Mouse (Mus musculus) embryonic facial prominence, embryonic 14.5 days (tissue): ENCODE results near the gene Rtkn. TPM values are rescaled to one million over a fixed set of nuclear protein-coding genes. Genes with fewer than 3 reads are reported as not detected.

Source experiments
- ATAC-seq: fragments of 200-750 bp; cut with Nextera tagmentation; 2 replicates; pipeline ENCODE4 v1.8.0; 2017; ENCODE audit warnings: low read depth, moderate number of reproducible peaks, moderate TSS enrichment
- DNase-seq: peaks from one replicate; pipeline ENCODE4 v3.0.0-alpha.2; 2015; ENCODE audit warnings: low spot score
- H3K27ac ChIP-seq: fragments of 300-500 bp; sonication (generic); replicated peaks from 2 replicates; pipeline ENCODE4 v1.5.1; 2014; ENCODE audit warnings: low read depth, mild to moderate bottlenecking, low read length, moderate library complexity
- H3K27me3 ChIP-seq: fragments of 300-500 bp; sonication (generic); replicated peaks from 2 replicates; pipeline ENCODE4 v1.6.1; 2014; ENCODE audit warnings: low read length; ENCODE audit not compliant: control insufficient read depth, insufficient read depth
- H3K36me3 ChIP-seq: fragments of 300-500 bp; sonication (generic); 2 replicates; pipeline ENCODE4 v1.6.1; 2014; ENCODE audit warnings: low read length, mixed read lengths; ENCODE audit not compliant: control insufficient read depth, insufficient read depth
- H3K4me1 ChIP-seq: fragments of 300-500 bp; sonication (generic); 2 replicates; pipeline ENCODE4 v1.6.1; 2014; ENCODE audit warnings: antibody characterized with exemption, low read length; ENCODE audit not compliant: control insufficient read depth, insufficient read depth
- H3K4me2 ChIP-seq: fragments of 300-500 bp; sonication (generic); 2 replicates; pipeline ENCODE4 v1.6.1; 2014; ENCODE audit warnings: low read depth, mild to moderate bottlenecking, low read length, moderate library complexity, mixed read lengths
- H3K4me3 ChIP-seq: fragments of 300-500 bp; sonication (generic); 2 replicates; pipeline ENCODE4 v1.5.1; 2014; ENCODE audit warnings: low read depth, mild to moderate bottlenecking, low read length
- H3K9ac ChIP-seq: fragments of 300-500 bp; sonication (generic); 2 replicates; pipeline ENCODE4 v1.6.1; 2014; ENCODE audit warnings: low read depth, mild to moderate bottlenecking, low read length, moderate library complexity, mixed read lengths
- H3K9me3 ChIP-seq: fragments of 300-500 bp; sonication (generic); 2 replicates; pipeline ENCODE4 v1.6.1; 2016; ENCODE audit warnings: low read length; ENCODE audit not compliant: control insufficient read depth
- WGBS: fragments of 180-500 bp; shearing (Covaris S2); extraction: QIAGEN DNeasy Blood & Tissue Kit; methylation state at CpG from one replicate; pipeline ENCODE4 v1.1.7; 2014; 5-methylcytosine and 5-hydroxymethylcytosine counted together
- polyA plus RNA-seq: library from polyadenylated mRNA; unstranded; fragments of >200 nt; fragmentation: Nextera tagmentation; extraction: Ambion mirVana; gene quantifications from 2 replicates; pipeline ENCODE4 v1.2.1, GENCODE M21; 2014

The Rtkn gene
- polyA plus RNA-seq, 1 experiment from 2014 or later, result 25.8 TPM

DNA sequence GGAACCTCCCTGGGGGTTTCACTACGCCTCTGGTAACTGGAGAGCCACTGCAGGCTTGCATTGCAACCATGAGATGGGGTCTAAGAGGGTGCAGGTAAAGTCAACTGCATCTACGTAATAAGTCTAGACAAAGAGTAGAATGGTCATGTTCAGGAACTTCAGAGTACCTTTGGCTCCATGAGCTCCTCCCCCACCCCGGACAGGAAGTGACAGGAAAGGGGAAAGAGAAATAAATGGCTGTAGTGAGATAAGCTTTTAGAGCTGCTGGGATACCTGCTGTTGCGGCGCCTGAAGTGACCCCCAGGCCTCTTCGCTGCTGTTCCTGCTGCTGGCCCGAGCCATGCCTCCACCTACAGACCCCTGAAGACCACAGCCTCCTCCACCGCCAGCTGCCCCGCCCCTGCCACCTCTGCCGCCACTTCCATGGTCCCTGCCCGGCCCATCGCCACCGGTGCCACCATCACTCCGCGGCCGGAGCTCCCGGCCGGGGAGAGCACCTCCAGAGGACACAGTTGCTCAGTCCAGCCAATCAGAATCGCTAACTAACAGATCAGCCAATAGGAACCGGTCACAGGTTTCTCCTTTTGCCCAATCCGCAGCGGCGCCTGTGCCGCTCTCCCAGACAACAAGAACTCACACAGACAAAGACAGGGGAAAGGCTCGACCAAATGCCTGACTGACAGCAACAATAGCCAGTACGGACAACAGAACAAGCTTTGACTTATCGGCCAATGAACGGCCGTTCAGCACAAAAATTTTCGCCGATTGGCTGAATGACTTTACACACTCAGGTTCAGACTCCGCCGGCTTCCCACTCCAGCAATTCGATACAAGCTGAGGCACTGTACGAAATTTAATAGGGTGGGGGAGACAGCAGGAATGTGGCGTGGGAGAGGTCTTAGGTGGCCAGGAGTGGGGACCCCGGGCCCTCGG lies 14.1 kb upstream of the Rtkn start, which contains the start of gene Wbp1:
TSS of gene Wbp1 (minus strand) at position 630 of the 933 bp plus-strand sequence.
- WGBS, result under 1% methylated on average over 37 of the region's 38 CpGs
- Histone ChIP-seq H3K9me3 (no peaks in the 10 kb centered on the region), H3K4me3 (peak within 1 kb of the TSS; percentile 70), H3K4me1 (peaks cover 30% of the 10 kb centered on the region), H3K27me3 (no peaks in the 10 kb centered on the region), H3K36me3 (peaks cover 32% of the 10 kb centered on the region), H3K27ac (peak within 1 kb of the TSS; percentile 98), H3K9ac (peak within 1 kb of the TSS; percentile 87), H3K4me2 (peak within 1 kb of the TSS; percentile 91)
- ATAC-seq, result peak; percentile 96
- DNase-seq, result peak; percentile 100

DNA sequence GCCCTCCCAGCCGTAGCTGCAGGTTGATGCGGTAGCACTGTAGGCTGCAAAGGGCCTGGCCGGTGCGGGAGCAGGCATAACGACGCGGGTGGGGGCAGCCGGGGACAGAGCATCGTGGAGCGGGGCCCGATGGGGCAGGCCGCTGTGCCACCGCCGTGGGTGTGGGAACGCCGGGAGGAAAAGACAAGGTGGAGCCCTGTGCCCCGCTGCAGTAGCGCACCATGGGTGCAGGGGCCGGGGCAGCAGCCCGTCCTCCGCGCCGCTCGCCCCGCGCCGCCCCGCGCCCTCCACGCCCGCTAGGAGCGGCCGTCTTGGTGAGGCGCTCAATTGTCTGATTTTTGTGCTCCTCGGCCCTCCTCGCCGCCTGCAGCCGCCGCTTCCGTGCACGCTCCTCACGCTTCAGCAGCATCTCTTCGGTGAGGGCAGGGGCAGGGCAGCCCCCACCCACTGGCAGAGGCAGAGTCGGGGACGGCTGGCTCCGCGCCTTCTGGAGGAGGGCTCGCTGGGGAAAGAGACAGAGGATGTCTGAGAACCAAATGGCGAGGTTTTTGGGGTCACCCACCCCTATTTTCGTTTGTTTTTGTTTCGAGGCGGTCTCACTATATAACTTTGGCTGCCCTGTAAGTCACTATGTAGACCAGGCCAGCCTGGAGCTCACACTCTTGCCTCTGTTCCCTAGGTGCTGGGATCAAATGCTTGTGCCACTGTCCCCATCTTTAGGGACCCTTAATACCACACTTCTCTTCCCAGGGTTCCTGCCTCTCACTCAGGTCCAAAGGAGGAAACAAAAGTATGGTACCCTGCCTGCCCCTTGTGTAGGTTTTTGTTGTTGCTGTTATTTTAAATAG lies 13.2 kb upstream of the Rtkn start:
- H3K4me3 ChIP-seq, result peak overlapping the region; percentile 70
- ATAC-seq, result no peak
- H3K9me3 ChIP-seq, result no peaks in the 10 kb centered on the region
- peak overlapping the region; percentile 91 for H3K4me2 ChIP-seq
- peaks cover 30% of the 10 kb centered on the region for H3K4me1 ChIP-seq
- H3K27me3 ChIP-seq, result no peaks in the 10 kb centered on the region
- H3K36me3 ChIP-seq, result peaks cover 29% of the 10 kb centered on the region
- under 1% methylated on average over 22 of the region's 52 CpGs for WGBS
- peak overlapping the region; percentile 98 for H3K27ac ChIP-seq
- DNase-seq, result no peak
- peak overlapping the region; percentile 84 for H3K9ac ChIP-seq

DNA sequence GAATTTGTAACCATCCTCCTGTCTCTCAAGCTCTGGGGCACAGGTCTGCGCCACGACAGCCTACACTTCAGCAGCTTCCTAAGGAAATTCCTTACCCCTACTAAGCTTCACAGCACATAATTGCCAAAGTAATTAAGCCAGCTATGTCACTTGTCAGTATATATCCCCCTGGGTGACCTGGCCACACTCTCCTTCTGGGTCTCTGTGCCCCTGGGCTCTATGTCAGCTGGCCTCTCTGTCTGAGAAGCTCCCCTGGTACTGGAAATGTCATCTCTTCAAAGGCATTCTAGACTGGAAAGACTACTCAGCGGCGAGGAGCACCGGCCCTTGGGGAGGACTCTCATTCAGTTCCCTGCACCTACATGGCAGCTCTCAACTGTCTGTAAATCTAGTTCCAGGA lies 12.3 kb upstream of the Rtkn start:
- H3K4me3 ChIP-seq, result peak overlapping the region; percentile 70
- no peaks in the 10 kb centered on the region for H3K9me3 ChIP-seq
- 67% methylated on average over 5 of the region's 5 CpGs for WGBS
- ATAC-seq, result no peak
- peak overlapping the region; percentile 91 for H3K4me2 ChIP-seq
- no peak overlapping the region for H3K27ac ChIP-seq
- peaks cover 20% of the 10 kb centered on the region for H3K36me3 ChIP-seq
- no peaks in the 10 kb centered on the region for H3K27me3 ChIP-seq
- peaks cover 30% of the 10 kb centered on the region for H3K4me1 ChIP-seq
- DNase-seq, result no peak
- H3K9ac ChIP-seq, result peak overlapping the region; percentile 84

DNA sequence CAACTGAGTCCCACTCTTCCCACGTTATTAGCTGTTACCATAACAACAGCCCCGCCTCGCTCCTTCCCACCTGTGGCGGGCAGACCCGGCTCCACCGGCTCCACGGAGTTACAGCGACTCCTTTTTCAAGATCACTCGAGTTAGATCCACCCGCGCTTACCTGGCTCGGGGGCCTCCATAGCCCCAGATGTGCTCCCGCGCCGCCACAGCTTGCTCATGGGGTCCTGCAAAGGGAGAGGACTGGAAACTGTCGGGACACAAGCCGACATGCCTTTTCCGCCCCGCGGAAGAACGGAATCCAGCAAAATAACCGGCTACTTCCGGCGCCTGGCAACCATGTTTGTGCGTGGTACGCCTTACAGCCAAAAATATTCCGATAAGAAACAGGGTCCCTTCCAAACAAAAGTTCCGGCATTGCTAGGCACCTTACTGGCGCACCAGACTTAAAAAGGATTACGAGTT lies 10.4 kb upstream of the Rtkn start:
- peak overlapping the region; percentile 79 for H3K4me2 ChIP-seq
- peak overlapping the region; percentile 71 for H3K9ac ChIP-seq
- no peaks in the 10 kb centered on the region for H3K27me3 ChIP-seq
- peak overlapping the region; percentile 42 for H3K27ac ChIP-seq
- DNase-seq, result peak; percentile 97
- no peaks in the 10 kb centered on the region for H3K9me3 ChIP-seq
- WGBS, result 0% methylated on average over 30 of the region's 30 CpGs
- H3K4me3 ChIP-seq, result peak overlapping the region; percentile 69
- peak; percentile 19; the same call in 1 of the 2 replicates for ATAC-seq
- H3K36me3 ChIP-seq, result 0 out of 2 replicates have a peak, but pooled peaks cover 5% of the 10 kb centered on the region
- peaks cover 26% of the 10 kb centered on the region for H3K4me1 ChIP-seq

DNA sequence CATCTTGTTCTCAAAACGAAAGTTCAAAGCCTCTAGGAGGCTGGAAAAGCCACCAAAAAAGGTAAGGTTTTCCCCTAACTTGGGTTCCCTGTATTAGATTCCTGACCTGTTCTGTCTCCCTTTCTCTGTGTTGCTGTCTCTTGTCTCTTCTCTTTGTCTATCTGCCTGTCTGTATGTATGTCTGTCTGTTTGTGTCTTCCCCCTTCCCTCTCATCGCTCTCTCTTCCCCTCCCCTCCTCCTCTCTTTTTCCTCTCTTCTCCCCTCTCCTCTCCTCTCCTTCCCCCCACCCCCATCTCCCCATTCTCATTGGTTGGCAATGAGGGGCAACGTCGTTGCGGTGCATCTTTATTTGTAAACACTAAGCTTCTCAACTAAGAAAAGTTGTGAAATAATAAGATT lies 9.9 kb upstream of the Rtkn start, which contains the start of gene Ino80b:
TSS of gene Ino80b (minus strand) at position 101 of the 400 bp plus-strand sequence.
- Histone ChIP-seq H3K4me3 (peak within 1 kb of the TSS; percentile 69), H3K36me3 (0 out of 2 replicates have a peak, but pooled peaks cover 5% of the 10 kb centered on the region), H3K9me3 (no peaks in the 10 kb centered on the region), H3K27me3 (no peaks in the 10 kb centered on the region), H3K27ac (peak within 1 kb of the TSS; percentile 42), H3K4me2 (peak within 1 kb of the TSS; percentile 79), H3K9ac (peak within 1 kb of the TSS; percentile 71), H3K4me1 (peaks cover 22% of the 10 kb centered on the region)
- 33% methylated on average over 5 of the region's 5 CpGs for WGBS
- ATAC-seq (no peak), DNase-seq (no peak)

DNA sequence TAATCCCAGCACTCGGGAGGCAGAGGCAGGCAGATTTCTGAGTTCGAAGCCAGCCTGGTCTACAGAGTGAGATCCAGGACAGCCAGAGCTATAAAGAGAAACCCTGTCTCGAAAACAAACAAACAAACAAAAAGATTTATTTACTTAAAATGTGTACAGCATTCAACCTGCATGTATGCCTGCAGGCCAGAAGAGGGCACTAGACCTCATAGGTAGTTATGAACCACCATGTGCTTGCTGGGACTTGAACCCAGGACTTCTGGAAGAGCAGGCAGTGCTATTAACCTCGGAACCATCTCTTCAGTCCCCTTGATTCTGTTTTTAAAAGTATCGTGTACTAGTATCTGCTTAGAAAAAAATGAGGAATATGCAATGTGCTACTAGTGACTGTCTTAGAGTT lies 7.8 kb upstream of the Rtkn start:
- H3K9me3 ChIP-seq, result no peaks in the 10 kb centered on the region
- H3K4me1 ChIP-seq, result peaks cover 15% of the 10 kb centered on the region
- no peaks in the 10 kb centered on the region for H3K27me3 ChIP-seq
- H3K9ac ChIP-seq, result no peak overlapping the region
- ATAC-seq (no peak), DNase-seq (no peak)
- WGBS, result 93% methylated on average over 5 of the region's 5 CpGs
- no peak overlapping the region for H3K4me2 ChIP-seq
- H3K27ac ChIP-seq, result no peak overlapping the region
- no peak overlapping the region for H3K4me3 ChIP-seq
- H3K36me3 ChIP-seq, result 0 out of 2 replicates have a peak, but pooled peaks cover 5% of the 10 kb centered on the region

DNA sequence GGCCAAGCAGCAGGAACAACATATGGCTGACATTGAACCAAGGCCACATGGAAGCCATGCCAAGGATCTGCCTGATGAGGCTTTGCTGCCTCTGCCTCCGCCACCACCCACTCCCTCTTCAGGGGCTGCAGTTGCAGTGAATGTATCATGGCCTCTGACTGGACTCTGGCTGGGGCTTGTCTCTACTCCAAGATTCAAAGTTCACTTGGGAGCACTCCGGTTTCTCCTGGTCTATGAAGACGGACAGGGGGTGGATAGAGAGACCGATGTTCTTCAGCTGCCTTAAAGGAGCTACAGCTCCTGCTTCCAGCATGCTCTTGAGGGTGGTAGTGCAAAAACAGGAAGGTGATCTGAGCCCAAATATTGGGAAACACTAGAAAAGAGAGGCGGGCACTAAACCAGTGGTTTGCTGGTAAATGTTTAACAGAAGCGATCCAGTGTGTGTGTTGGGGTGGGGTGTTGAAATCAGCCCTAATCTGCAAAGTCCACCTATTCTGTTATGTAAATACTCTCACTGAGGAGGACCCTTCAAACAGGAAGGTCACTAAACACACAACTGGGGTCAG lies 3.7 kb upstream of the Rtkn start:
- DNase-seq (no peak), ATAC-seq (no peak)
- Histone ChIP-seq H3K9ac (no peak overlapping the region), H3K27me3 (no peaks in the 10 kb centered on the region), H3K27ac (no peak overlapping the region), H3K4me3 (no peak overlapping the region), H3K9me3 (no peaks in the 10 kb centered on the region), H3K4me2 (no peak overlapping the region), H3K4me1 (peaks cover 18% of the 10 kb centered on the region), H3K36me3 (no peaks in the 10 kb centered on the region)
- 67% methylated on average over 6 of the region's 6 CpGs for WGBS
